Mouse (Mus musculus): ENCODE data around the gene 2810408A11Rik.
"Not testable (repeated sequence)": the region's sequence is repeated elsewhere in the genome, so short reads cannot be mapped to it uniquely, and the experiment has no call there.

Gene 2810408A11Rik

DNA sequence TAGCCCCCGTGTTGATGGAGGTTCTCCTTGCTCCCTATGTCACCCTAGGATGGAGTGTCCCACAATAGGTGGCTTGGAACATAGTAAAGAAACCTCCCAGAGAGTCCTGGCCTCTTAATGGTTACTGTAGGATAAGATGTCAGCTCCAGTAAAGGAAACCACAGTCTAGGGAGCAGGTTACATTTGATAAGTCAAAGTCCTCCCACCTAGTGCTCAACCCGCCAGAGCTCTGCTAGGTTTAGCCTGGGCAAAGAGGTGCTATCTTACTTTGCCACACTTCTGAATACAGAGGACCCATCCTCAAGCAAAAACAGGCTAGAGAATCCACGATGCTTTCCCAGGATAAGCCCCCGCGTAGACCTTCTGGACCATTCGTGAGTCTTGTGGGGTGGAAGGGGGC lies 21.8 kb downstream of the 2810408A11Rik start:
- DNase-seq: no peak

DNA sequence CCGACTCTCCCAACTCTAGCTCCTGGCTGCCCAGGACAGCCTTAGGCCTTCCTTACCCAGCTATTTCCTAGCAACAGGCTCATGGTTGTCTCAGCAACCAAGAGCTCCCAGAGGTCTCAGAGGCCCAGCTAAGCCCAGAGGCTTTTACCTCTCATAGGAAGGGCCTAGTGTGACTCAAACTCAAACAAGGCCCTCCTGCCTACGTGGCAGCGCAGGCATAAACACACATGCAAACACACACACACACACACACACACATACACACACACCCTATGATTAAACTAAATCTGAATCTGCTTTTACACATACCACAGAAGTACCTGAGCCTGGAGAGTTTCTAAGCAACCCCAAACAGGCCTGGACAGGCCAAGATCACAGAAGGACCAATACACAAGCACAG lies 22.4 kb downstream of the 2810408A11Rik start:
- no peak for DNase-seq

DNA sequence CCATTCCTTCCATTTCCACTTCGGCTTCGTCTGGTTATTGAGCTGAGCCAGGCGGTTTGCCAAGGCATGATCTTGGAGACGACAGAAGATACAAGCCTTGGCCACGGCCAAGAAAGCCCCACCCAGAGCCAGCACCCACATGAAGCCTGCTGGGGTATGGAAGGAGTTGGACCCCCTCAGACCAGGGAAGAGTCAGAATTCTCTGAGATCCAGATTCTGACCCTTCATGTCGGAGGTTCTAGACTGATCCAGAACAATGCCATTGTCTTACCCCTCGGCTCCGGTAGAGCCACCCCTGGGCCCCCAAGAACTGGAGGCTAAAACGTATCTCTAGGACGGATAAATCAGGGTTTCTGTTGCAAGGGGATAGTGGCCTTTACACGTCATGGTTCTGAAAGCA lies 22.9 kb downstream of the 2810408A11Rik start, which contains the start of gene Tmem95:
Gene Tmem95, minus strand, starts transcription at position 141 of the 400 bp plus-strand sequence.
- DNase-seq: no peak

DNA sequence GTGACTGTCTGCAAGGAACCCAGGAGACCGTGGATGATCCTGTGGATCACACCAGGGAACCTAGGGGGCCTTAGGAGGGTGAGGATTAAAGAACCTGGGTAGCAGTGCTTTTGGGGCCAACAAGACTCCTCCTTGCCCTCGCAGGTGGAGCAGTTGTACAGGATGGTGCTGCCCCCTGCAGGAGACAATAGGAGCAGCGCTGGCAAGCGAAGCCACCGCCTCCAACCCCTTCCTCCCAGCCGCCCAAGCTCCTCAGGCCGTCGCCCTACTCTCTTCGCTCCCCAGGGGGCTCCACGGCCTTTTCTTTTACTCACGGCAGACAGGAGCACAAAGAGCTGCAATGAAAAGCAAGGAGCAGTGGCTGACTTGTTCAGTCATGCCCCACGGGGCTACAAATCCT lies 23.9 kb downstream of the 2810408A11Rik start:
- DNase-seq: peak; percentile 78

DNA sequence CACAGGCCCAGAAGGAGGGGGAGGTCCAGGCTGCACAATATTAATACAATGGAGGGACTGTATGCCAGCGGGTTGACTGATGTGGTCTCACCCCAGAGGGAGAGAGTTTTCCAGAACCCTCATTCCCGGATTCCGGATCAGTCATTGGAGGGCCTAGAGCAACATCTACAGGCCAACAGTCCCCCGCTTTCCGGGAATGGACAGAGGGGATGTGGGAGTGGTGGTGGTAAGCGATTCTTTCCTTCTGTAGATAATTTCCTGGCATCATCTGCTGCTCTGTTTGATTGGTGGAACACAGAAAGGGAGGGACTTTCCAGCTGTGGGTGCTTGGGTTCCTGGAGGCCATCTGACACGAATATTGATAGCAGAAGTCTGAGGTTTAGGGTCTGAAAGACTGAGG lies 24.6 kb downstream of the 2810408A11Rik start:
- no peak for DNase-seq

DNA sequence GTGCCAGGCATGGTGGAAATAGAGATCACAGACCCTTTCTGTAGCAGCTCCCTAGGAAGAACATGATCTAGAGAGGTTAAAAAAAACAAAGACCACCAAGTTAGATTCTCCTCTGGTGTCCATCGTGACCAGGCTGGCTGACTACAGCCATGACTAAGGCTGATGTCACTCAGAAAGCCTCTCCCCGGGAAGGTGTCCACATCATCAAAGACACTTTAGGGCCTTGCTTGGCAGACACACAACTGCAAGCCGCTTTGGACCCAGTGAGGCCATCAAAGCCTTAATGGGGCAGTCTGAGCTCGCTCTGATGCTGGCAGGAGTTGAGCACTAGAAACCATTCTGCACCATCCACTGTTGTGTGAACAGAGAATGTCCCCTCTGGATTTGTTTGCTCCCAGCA lies 28.3 kb downstream of the 2810408A11Rik start:
- no peak for DNase-seq

DNA sequence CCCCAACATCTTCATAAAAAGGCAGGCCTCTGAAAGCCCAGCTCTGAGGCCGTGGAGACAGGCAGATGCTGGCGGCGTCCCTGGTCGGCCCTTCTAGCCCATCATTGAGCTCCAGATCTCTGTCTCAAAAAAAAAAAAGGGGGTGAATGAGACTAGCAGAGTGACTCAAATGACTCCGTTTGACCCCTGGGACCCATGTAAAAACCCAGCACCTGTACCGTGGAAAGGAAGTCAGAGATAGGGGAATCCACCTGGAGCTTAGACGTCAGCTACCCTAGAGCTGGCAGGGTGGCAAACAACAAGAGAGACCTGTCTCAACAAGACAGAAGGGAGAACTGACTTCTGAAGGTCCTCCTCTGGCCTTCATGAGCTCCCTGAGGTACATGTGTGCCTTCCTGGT lies 29.0 kb downstream of the 2810408A11Rik start:
- DNase-seq: no peak

DNA sequence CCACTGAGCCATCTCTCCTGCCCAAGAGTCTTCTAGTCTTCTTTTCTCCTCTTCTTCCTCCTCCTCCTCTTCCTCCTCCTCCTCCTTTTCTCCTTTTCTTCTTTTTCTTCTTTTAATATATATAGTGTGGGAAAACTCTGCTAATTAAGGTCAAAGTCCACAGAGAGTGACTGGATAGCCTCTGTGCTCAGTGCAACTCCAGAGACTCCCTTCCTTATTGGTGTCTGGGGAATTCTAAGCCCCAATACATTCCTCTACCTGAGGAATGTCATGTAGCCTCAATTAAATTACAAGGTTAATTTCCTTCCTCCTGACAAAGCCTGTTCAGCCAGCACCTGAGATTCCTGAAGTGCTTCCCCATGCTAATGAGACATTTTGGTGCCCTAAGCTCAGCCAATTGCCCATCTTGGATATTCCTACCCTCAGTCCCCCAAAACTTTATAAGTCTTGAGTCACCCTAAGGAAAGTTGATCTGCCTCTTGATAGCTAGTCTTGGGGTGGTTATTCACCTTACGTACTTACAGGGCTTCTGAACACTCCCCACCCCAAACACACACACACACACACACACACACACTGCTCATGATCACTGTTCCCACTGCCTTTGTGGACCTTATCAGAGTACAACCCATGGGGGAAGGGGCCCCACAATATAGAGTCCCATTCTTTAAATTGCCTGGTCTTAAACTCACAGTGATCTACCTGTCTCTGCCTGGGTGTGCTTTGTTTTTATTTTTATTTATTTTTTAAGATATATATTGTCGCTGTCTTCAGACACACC lies 30.3 kb downstream of the 2810408A11Rik start:
- DNase-seq: no peak

DNA sequence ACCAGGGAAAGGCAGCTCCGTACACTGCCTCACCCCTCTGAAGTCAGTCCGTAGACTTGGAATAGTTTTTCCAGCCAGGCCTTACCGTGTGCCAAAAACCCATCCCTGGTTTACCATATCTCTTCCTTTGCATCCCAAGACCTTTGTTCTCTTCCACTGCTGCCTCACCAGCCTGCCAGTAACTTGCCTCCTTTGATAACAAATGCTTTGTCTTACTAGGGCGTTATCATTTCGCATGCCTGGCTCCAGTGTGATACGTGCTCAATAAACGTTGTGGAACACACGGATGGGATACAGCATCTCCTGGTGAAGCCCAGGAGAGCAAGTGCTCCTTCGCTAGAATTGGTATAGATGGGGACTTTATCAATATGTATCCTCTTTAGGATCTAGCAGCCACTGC lies 33.5 kb downstream of the 2810408A11Rik start:
- no peak for DNase-seq

DNA sequence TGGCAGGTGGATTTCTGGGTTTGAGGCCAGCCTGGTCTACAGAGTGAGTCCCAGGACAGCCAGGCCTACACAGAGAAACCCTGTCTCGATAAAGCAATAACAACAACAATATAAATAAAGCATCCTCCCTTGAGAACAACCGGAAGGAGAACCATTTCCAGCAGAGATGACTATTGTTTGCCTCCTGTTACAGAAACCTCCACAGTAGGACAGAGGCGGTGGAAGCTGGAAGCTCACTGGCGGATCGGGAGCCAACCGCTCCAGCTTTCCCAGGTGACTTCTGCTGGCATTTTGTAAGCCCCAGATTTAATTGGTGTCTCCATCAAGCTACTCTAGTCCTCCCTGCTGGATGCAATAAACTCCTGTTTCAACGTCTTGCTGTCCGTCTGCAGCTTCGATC lies 35.2 kb downstream of the 2810408A11Rik start:
- no peak for DNase-seq

DNA sequence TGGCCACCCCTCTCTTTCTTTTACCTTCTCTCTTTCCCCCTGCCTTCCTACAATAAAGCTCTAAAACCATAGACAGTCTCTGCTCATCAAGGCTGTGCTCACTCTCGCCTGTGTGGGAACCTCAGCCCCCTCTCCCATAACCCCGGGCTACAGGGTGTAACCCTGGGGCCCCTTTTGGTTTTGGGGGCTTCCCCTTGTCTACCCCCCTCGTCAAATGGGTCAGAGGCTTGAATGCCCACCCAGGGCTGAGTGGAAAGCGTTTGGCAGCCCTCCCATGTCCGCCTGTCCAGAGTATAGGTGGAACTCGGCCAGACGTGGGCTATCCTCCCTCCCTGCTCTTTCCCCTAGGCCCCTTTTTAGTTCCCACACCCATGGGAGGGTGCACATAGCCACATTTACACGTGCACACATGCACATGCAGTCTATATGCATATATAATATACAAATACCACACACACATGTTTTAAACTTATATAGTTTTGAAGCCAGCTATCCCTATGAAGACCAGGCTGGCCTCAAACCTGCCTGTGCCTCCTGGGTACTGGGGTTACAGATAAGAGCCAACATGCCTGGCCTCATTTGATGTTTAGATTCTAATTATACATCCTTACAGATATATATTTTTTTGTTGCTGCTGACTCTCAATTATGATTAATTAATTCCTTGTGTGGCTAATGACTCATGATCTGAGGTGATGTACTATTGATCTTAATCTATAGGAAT lies 36.5 kb downstream of the 2810408A11Rik start:
- no peak for DNase-seq

DNA sequence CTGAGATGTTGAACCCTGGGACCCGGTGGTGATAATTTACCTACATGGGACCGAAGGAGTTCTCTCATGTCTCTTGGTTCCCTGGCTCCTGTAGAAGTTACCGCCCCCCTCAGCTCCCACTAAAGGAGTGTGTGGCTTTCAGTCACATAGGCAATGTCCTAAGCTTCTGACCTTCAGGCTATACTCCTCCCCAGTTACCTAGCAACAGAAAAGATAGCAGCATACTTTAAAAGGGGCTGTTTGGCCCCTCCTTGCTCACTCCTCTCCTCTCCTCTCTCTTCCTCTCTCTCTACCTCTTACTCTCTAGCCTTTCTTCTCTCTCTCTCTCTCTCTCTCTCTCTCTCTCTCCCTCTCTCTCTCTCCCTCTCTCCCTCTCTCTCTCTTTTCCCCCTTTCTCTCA lies 37.1 kb downstream of the 2810408A11Rik start:
- not testable (repeated sequence) for DNase-seq

DNA sequence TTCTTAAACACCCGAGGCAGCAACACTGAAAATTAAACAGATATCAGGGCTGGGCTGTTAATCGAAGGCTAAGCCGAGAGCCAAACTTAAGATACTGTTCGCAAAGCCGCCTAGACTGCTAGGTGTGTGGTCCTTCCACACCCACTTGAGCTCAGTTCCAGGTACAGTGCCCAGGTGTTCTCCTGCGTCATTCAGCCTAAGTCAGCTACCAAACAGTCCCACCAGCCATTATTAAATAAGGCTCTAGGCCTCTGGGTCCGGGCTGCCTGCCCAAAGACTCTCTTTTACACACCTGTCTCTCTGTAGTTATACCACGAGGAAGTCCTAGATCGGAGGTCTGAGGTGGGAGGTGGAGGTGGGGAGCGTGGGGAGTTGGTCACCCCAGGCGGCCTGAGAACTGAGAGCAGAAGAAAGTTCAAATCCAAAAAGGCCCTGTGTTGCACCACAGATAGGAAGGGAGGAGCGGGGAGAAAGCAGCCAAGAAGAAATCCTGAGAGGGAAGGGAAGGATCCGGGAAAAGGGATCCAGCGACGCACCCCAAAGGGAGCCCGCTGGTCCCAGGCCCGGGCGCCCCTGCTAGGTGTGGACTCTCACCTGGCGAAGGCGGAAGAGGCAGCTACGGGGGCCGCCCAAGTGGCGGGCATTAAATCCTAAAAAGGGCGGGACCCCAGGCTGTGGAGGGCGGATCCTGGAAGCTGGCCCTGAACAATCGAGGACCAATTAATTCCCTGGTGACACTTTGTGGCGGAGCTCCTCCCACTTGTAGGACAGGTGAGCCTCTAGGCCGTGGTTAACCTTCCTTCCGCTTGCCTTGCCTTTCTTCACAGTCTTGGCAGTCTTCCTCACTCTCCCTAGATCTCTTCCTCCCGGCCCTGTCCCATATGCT lies 42.4 kb downstream of the 2810408A11Rik start, which contains the start of gene Tnk1:
Gene Tnk1, minus strand, starts transcription at position 618 of the 886 bp plus-strand sequence.
- no peak for DNase-seq

DNA sequence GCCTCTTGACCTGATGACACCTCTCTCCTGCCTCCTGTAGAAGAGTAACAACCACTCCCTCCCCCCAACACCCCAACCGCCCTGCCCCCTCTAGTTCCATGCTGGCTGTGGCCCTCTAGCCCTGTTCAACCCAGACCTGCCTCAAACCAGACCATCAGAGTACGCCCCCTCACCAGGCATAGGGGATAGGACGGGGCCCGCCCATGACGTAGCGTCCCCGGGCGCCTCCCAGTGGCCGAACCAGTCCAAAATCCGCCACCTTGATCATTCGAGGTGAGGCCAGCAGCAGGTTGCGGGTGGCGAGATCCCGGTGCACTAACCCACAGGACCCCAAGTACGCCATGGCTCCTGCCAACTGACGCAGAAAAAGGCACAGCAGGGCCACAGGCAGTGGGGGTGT lies 45.4 kb downstream of the 2810408A11Rik start:
- peak; percentile 56 for DNase-seq

DNA sequence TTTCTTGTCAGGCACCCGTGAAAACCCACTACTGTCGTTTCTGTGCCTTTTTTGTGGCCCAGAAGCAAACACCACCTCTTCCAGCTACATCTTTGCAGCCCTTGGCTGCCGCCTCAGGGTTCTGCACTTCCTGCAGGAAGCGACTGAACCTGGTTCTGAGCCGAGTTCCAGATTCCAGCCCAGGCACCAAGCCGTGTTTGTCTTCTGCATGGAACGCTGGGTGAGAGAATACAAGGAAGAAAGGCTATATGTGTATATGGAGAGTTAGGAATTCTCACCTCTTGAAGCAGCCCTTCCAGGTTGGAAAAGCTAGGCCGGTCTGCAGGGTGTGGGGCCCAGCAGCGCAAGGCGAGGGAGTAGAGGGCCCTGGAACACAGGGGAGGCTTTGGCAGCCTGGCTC lies 46.1 kb downstream of the 2810408A11Rik start:
- DNase-seq: no peak

DNA sequence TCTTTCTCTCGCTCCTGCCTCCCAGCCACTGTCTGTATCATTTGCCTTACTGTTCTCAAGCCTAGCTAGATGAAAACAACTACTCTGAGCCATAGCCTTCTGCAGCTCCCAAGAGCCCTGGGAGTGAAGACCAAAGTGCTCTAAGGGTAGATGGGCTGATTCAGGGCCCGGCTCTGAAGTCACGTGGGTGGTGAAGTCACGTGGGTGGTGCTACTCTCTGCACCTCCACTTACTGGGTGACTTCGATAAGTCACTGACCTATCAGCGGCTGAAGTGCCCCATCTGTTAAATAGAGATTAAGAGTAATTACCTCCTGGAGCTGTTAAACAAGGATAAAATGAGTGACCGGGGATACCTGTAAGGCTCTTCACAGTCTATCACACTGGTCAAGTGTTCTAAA lies 46.8 kb downstream of the 2810408A11Rik start:
- DNase-seq: no peak

DNA sequence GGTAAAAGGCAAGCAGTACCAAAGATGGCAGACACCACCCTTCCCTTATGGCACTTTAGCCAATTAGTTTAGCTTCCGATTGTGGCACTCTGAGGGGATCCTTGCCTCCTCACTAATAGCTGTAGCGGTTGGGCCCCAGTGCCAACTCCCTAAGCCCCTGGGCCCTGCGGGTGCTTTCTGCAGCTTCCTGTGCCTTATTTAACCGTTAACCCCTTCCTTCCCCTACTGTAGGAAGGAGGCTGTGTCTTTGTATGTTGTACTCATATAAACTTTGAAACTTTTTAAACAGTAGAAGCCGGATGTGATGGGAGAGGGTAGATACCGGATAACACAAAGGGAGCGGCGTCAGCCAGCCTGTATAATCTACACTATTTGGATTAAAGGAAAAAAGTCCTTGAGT lies 50.0 kb downstream of the 2810408A11Rik start:
- no peak for DNase-seq

DNA sequence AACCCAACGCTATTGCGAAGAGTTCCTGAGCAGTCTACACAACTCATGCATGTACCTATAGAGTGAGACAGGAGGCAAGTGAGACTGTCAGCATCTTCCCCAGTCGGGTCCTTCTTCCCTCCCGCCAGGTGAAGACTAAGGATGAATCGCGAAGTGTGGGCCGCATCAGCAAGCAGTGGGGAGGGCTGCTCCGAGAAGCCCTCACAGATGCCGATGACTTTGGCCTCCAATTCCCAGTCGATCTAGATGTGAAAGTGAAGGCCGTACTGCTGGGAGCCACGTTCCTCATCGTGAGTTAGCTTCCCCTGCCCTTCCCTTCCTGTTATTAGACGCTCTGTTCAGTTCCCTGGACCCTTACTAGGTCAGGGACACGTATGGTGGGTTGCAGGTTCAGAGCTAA lies 50.9 kb downstream of the 2810408A11Rik start:
- DNase-seq: peak; percentile 28

DNA sequence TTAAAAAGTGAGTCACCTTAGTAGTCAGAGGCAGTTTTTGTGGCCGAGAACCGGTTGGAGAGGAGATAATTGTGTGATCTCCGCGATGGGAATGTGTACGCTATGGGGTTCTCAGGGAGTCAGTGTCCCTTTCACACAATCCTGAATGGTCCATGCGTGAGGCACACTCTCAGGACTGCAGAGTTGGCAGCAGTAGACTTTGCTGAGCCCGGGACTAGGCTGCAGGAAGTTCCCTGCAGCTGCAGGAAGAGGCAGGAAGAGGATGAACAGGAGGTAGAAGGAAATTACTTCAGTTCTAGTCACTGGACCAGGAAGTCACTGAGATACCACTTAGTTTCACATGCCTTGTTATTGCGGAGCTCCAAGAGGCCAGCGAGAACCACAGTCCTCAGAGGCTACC lies 51.7 kb downstream of the 2810408A11Rik start:
- DNase-seq: peak; percentile 26

DNA sequence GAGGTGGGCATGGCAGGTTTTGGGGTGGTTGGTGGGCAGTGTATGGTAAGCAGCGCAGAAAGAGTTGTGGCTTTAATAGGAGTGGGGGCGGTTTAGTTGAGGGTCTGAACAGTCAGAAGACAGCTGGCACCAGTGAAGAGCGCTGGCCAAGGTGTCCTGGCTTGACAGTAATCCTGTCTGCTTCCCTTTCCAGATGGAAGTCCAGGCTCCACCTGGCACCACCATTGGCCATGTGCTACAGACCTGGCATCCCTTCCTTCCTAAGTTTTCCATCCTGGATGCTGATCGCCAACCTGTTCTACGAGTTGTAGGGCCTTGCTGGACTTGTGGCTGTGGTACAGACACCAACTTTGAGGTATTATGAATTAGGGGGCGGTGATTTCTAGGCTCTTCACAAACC lies 52.8 kb downstream of the 2810408A11Rik start:
- DNase-seq: peak; percentile 86
